Mouse (Mus musculus): ENCODE measurements around the gene Tnpo1.

The Tnpo1 gene

GRCm38 (mm10) chr13:98924897-98925485, 1.2 kb downstream of the Tnpo1 start:
- DNase-seq: peak in 1 of 2 experiments; percentile 13

- no peak for DNase-seq
These were observed 3.4 kb downstream of the Tnpo1 start for GRCm38 (mm10) chr13:98922806-98923205.

- DNase-seq: no peak
These were observed 4.9 kb downstream of the Tnpo1 start for GRCm38 (mm10) chr13:98921276-98921675.

GRCm38 (mm10) chr13:98920300-98920699, 5.9 kb downstream of the Tnpo1 start:
- no peak for DNase-seq

- no peak for DNase-seq
These were observed 6.5 kb downstream of the Tnpo1 start for GRCm38 (mm10) chr13:98919695-98920094.

GRCm38 (mm10) chr13:98917851-98918250, 8.3 kb downstream of the Tnpo1 start:
- DNase-seq: no peak

- DNase-seq: no peak
These were observed 10.6 kb downstream of the Tnpo1 start for GRCm38 (mm10) chr13:98915591-98915990.

GRCm38 (mm10) chr13:98914844-98915212, 11.4 kb downstream of the Tnpo1 start:
- no peak for DNase-seq

- no peak for DNase-seq
These were observed 12.0 kb downstream of the Tnpo1 start for GRCm38 (mm10) chr13:98914010-98914843.

GRCm38 (mm10) chr13:98913196-98913595, 13.0 kb downstream of the Tnpo1 start:
- DNase-seq: no peak

GRCm38 (mm10) chr13:98912602-98913001, 13.6 kb downstream of the Tnpo1 start:
- no peak for DNase-seq

- no peak for DNase-seq
These were observed 15.4 kb downstream of the Tnpo1 start for GRCm38 (mm10) chr13:98910801-98911200.

GRCm38 (mm10) chr13:98904608-98905007, 21.6 kb downstream of the Tnpo1 start:
- DNase-seq: no peak

GRCm38 (mm10) chr13:98902366-98903025, 23.7 kb downstream of the Tnpo1 start:
- no peak for DNase-seq

- no peak for DNase-seq
These were observed 26.6 kb downstream of the Tnpo1 start for GRCm38 (mm10) chr13:98899550-98899949.

- no peak for DNase-seq
These were observed 28.6 kb downstream of the Tnpo1 start for GRCm38 (mm10) chr13:98897577-98897976.

- no peak for DNase-seq
These were observed 29.6 kb downstream of the Tnpo1 start for GRCm38 (mm10) chr13:98896434-98897126.

GRCm38 (mm10) chr13:98896013-98896412, 30.2 kb downstream of the Tnpo1 start:
- no peak for DNase-seq

- no peak for DNase-seq
These were observed 31.3 kb downstream of the Tnpo1 start for GRCm38 (mm10) chr13:98894900-98895299.

GRCm38 (mm10) chr13:98891443-98891842, 34.7 kb downstream of the Tnpo1 start:
- no peak for DNase-seq

- DNase-seq: peak; percentile 87 to 92
These were observed 35.3 kb downstream of the Tnpo1 start for GRCm38 (mm10) chr13:98890871-98891219.

GRCm38 (mm10) chr13:98890137-98890870, 35.9 kb downstream of the Tnpo1 start:
- peak; percentile 74 to 78 for DNase-seq

- no peak for DNase-seq
These were observed 37.0 kb downstream of the Tnpo1 start for GRCm38 (mm10) chr13:98889211-98889610.

Measured in kidney, postnatal 4 days (tissue).